Mouse (Mus musculus): ENCODE results near the gene Bicc1.

GRCm38 (mm10) chr10:71193319-71193718 is 33.8 kb upstream of the Bicc1 start:
- TF ChIP-seq POLR2A (IDR thresholded peaks at IDR 0.05; ENCODE audit: low read depth, low read length) (no peak), CTCF (conservative IDR thresholded peaks at IDR 0.05; ENCODE audit: insufficient read depth, insufficient read length, low read depth, low read length) (no peak)
